28 mouse cellular contexts compared by ENCODE assay signal in the genomic region with DNA sequence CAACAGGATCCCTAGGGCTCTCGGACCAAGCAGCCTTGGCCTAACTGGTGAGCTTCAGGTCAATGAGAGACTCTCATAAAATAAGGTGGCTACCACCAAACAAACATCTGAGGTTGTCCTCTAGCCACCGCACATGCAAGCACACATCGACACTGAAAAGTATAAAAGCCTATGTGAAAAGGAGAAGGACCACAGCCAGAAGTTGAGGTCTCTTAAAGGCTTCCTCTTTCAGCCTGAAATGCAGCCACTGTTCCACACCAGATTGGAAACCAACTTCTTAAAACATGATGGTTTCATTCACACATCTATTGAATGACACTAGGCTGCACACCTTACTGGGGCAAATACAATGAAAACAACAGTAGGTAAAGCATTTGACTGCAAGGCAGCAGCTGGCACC. TPM values are rescaled to one million over a fixed set of nuclear protein-coding genes. Genes with fewer than 3 reads are reported as not detected.
DNase-seq lines count a peak whose midpoint lies in the region; ATAC-seq and TF ChIP-seq lines count a peak whose summit lies in the region.
"Had no signal": no experiment of that assay in that cellular context is flagged by ENCODE, and none has a peak within 500 bp of the region (broad histone marks: within the 10 kb centered on the region; RNA-seq: fewer than 3 reads in every experiment).

No protein-coding gene starts in this region.

- H3K36me3 ChIP-seq in splenic B cell, adult 2 months (ENCODE audit: control insufficient read depth, insufficient read depth, low read length, poor library complexity, severe bottlenecking): no peaks in the 10 kb centered on the region
- no peaks in the 10 kb centered on the region for H3K36me3 ChIP-seq in forebrain, embryonic 16.5 days (ENCODE audit: control insufficient read depth, insufficient read depth)
- H3K36me3 ChIP-seq: embryonic facial prominence, embryonic 12.5 days; forebrain, embryonic 12.5 days; forebrain, embryonic 15.5 days; G1E; heart, embryonic 10.5 days; hindbrain, embryonic 12.5 days had no signal

- peak overlapping the region; percentile 94 for H3K27ac ChIP-seq in gastrocnemius, adult 2 months
- H3K27ac ChIP-seq in forebrain, embryonic 16.5 days (ENCODE audit: low read length): no peak overlapping the region
- H3K27ac ChIP-seq: embryonic facial prominence, embryonic 12.5 days; forebrain, embryonic 12.5 days; forebrain, embryonic 15.5 days; heart, adult 2 months; heart, embryonic 10.5 days; heart, embryonic 13.5 days; hindbrain, embryonic 12.5 days; hindbrain, embryonic 15.5 days had no signal

- no peaks in the 10 kb centered on the region for H3K27me3 ChIP-seq in splenic B cell, adult 2 months (ENCODE audit: control insufficient read depth, insufficient read depth, low read length, poor library complexity, severe bottlenecking)
- H3K27me3 ChIP-seq in forebrain, embryonic 16.5 days (replicated peaks; ENCODE audit: control insufficient read depth, insufficient read depth, low read length): peaks cover 8% of the 10 kb centered on the region; the same call in 1 of the 2 replicates
- H3K27me3 ChIP-seq: CH12.LX; embryonic facial prominence, embryonic 12.5 days; heart, embryonic 13.5 days; hindbrain, embryonic 15.5 days had no signal

- H3K4me2 ChIP-seq in forebrain, embryonic 16.5 days (ENCODE audit: low read length): no peak overlapping the region
- H3K4me2 ChIP-seq: embryonic facial prominence, embryonic 12.5 days; forebrain, embryonic 12.5 days; forebrain, embryonic 15.5 days; heart, embryonic 13.5 days; hindbrain, embryonic 12.5 days; hindbrain, embryonic 15.5 days had no signal

- WGBS in forebrain, embryonic 16.5 days: 91% methylated on average over 3 of the region's 3 CpGs

- no peaks in the 10 kb centered on the region for H3K9me3 ChIP-seq in forebrain, embryonic 16.5 days (ENCODE audit: control insufficient read depth, low read length)
- H3K9me3 ChIP-seq: embryonic facial prominence, embryonic 12.5 days; forebrain, embryonic 12.5 days; forebrain, embryonic 15.5 days; heart, embryonic 10.5 days; heart, embryonic 13.5 days; hindbrain, embryonic 12.5 days; hindbrain, embryonic 15.5 days had no signal

- intact Hi-C loops in gastrocnemius, adult 2 months (cut with DNase I): no loop called here
- intact Hi-C loops in gastrocnemius, postnatal 14 days (cut with DNase I; ENCODE audit: low total_unique reads): no loop called here

- H3K4me1 ChIP-seq in forebrain, embryonic 16.5 days (replicated peaks; ENCODE audit: control insufficient read depth, insufficient read depth, low read length): peaks cover 3% of the 10 kb centered on the region

- no peak for TF ChIP-seq CTCF in gastrocnemius, adult 2 months (IDR thresholded peaks at IDR 0.05)

- peak; percentile 55 for ATAC-seq in megakaryocyte, adult 5-6 weeks (ENCODE audit: poor library complexity, severe bottlenecking)
- ATAC-seq in forebrain, embryonic 16.5 days: no peak
- ATAC-seq: forebrain, embryonic 15.5 days; Patski had no signal

- no peak overlapping the region for H3K9ac ChIP-seq in forebrain, embryonic 16.5 days (replicated peaks; ENCODE audit: low read depth, low read length)
- H3K9ac ChIP-seq: embryonic facial prominence, embryonic 12.5 days; forebrain, embryonic 12.5 days; forebrain, embryonic 15.5 days; heart, embryonic 13.5 days; hindbrain, embryonic 12.5 days; hindbrain, embryonic 15.5 days had no signal

- no peak overlapping the region for H3K4me3 ChIP-seq in gastrocnemius, adult 2 months
- H3K4me3 ChIP-seq in forebrain, embryonic 16.5 days (replicated peaks; ENCODE audit: low read length): no peak overlapping the region
- H3K4me3 ChIP-seq: embryonic facial prominence, embryonic 12.5 days; erythroblast, embryonic 14.5 days; forebrain, embryonic 12.5 days; forebrain, embryonic 15.5 days; heart, adult 2 months; heart, embryonic 10.5 days; heart, embryonic 13.5 days; hindbrain, embryonic 12.5 days; hindbrain, embryonic 15.5 days had no signal

- no peak for DNase-seq in gastrocnemius, adult 2 months
- DNase-seq in gastrocnemius, postnatal 14 days: no peak
- peak; percentile 11 for DNase-seq in splenic B cell, adult 2 months (ENCODE audit: low read depth, low spot score)
- DNase-seq in thymus, postnatal 0 days (ENCODE audit: low spot score): no peak
- DNase-seq: adrenal gland, postnatal 10 days; adrenal gland, postnatal 36 days; B cell, adult 2 months; cerebellum, adult 2 months; cerebellum, adult 9-11 months; cerebellum, postnatal 25 days; gastrocnemius, postnatal 25 days; heart, adult 2 months; heart, postnatal 14 days; heart, postnatal 4 days; kidney, adult 11 months had no signal

RNA-seq across cellular contexts. Expression of a gene that starts 7.5 kb away (rescaled TPM):
- 100 to 1,000 TPM in 1 of 2 experiments, 10 to 100 TPM in 1; 72.3 to 125 TPM for total RNA-seq in gastrocnemius, adult 2 months (2021)
- 10 to 100 TPM; 41.6 to 45.5 TPM for total RNA-seq in gastrocnemius, postnatal 14 days (2021)
- total RNA-seq in megakaryocyte, adult 5-6 weeks (2015): 3.3 and 8.2 TPM in 2 replicates
- total RNA-seq in megakaryocyte, adult 5-6 weeks (2017): 3.1 and 6.4 TPM in 2 replicates
- 65.2 and 82.0 TPM in 2 replicates for polyA plus RNA-seq in forebrain, embryonic 16.5 days (2015; fragmentation: Nextera tagmentation; extraction: Ambion mirVana)
- polyA plus RNA-seq in thymus, postnatal 0 days (2015; fragmentation: Nextera tagmentation; extraction: Ambion mirVana): 48.0 and 54.6 TPM in 2 replicates
- polyA plus RNA-seq: G1E had no signal

Comparison
In these comparisons a context has a peak if more than half of its experiments do, and no peak if none do; other contexts are left out.
1. RNA of a gene that starts 7.5 kb away (total RNA-seq): 72.3 to 125 TPM in gastrocnemius, adult 2 months and 41.6 to 45.5 TPM in gastrocnemius, postnatal 14 days; 3.1 to 8.2 TPM in megakaryocyte, adult 5-6 weeks; every median in the first group is over 4 times any median in the second.